Mouse (Mus musculus): ENCODE measurements at regions not wholly inside any gene's neighbourhood (a gene's known extent, or its start where the extent isn't known, plus 50 kb on each side); places are given as distances from the start of the nearest gene placed in this dataset.

- no peak for DNase-seq (ENCODE audit: low read depth, low spot score)
These were observed 540.5 kb upstream of the Btbd3 start for GRCm38 (mm10) chr2:137715891-137716290.

GRCm38 (mm10) chr2:137706528-137706988 is 549.8 kb upstream of the Btbd3 start:
- DNase-seq (ENCODE audit: low read depth, low spot score), result no peak

GRCm38 (mm10) chr2:137705724-137706422 is 550.5 kb upstream of the Btbd3 start:
- DNase-seq (ENCODE audit: low read depth, low spot score), result no peak

GRCm38 (mm10) chr2:137704948-137705723 is 551.2 kb upstream of the Btbd3 start:
- no peak for DNase-seq (ENCODE audit: low read depth, low spot score)

GRCm38 (mm10) chr2:137704565-137704947 is 551.8 kb upstream of the Btbd3 start:
- no peak for DNase-seq (ENCODE audit: low read depth, low spot score)

GRCm38 (mm10) chr2:137704051-137704450 is 552.3 kb upstream of the Btbd3 start:
- DNase-seq (ENCODE audit: low read depth, low spot score), result no peak

- DNase-seq (ENCODE audit: low read depth, low spot score), result no peak
These were observed 560.5 kb upstream of the Btbd3 start for GRCm38 (mm10) chr2:137695885-137696284.

GRCm38 (mm10) chr2:137694020-137694419 is 562.3 kb upstream of the Btbd3 start:
- DNase-seq (ENCODE audit: low read depth, low spot score), result no peak

GRCm38 (mm10) chr2:137687208-137687607 is 569.2 kb upstream of the Btbd3 start:
- DNase-seq (ENCODE audit: low read depth, low spot score), result no peak

- no peak for DNase-seq (ENCODE audit: low read depth, low spot score)
These were observed 569.6 kb upstream of the Btbd3 start for GRCm38 (mm10) chr2:137686735-137687134.

GRCm38 (mm10) chr2:137681762-137682161 is 565.3 kb upstream of the Jag1 start:
- DNase-seq (ENCODE audit: low read depth, low spot score), result no peak

- DNase-seq (ENCODE audit: low read depth, low spot score), result no peak
These were observed 546.7 kb upstream of the Jag1 start for GRCm38 (mm10) chr2:137663171-137663570.

- no peak for DNase-seq (ENCODE audit: low read depth, low spot score)
These were observed 545.8 kb upstream of the Jag1 start for GRCm38 (mm10) chr2:137662216-137662615.

GRCm38 (mm10) chr2:137660449-137660848 is 544.0 kb upstream of the Jag1 start:
- no peak for DNase-seq (ENCODE audit: low read depth, low spot score)

- no peak for DNase-seq (ENCODE audit: low read depth, low spot score)
These were observed 537.9 kb upstream of the Jag1 start for GRCm38 (mm10) chr2:137654296-137654695.

GRCm38 (mm10) chr2:137644160-137644559 is 527.7 kb upstream of the Jag1 start:
- no peak for DNase-seq (ENCODE audit: low read depth, low spot score)

- no peak for DNase-seq (ENCODE audit: low read depth, low spot score)
These were observed 527.0 kb upstream of the Jag1 start for GRCm38 (mm10) chr2:137643269-137644055.

GRCm38 (mm10) chr2:137635019-137635621 is 518.7 kb upstream of the Jag1 start:
- no peak for DNase-seq (ENCODE audit: low read depth, low spot score)

- DNase-seq (ENCODE audit: low read depth, low spot score), result no peak
These were observed 500.2 kb upstream of the Jag1 start for GRCm38 (mm10) chr2:137616637-137617036.

- DNase-seq (ENCODE audit: low read depth, low spot score), result no peak
These were observed 497.3 kb upstream of the Jag1 start for GRCm38 (mm10) chr2:137613791-137614190.

GRCm38 (mm10) chr2:137608506-137608905 is 492.1 kb upstream of the Jag1 start:
- DNase-seq (ENCODE audit: low read depth, low spot score), result no peak

GRCm38 (mm10) chr2:137598136-137598535 is 481.7 kb upstream of the Jag1 start:
- DNase-seq (ENCODE audit: low read depth, low spot score), result no peak

Measured in ES-CJ7 (cell line).